Mouse (Mus musculus): ENCODE results near the gene Daam2. TPM values are rescaled to one million over a fixed set of nuclear protein-coding genes. Genes with fewer than 3 reads are reported as not detected.

Gene Daam2
- polyA plus RNA-seq, 1 experiment from 2014 or later, result 0.26 TPM

DNA sequence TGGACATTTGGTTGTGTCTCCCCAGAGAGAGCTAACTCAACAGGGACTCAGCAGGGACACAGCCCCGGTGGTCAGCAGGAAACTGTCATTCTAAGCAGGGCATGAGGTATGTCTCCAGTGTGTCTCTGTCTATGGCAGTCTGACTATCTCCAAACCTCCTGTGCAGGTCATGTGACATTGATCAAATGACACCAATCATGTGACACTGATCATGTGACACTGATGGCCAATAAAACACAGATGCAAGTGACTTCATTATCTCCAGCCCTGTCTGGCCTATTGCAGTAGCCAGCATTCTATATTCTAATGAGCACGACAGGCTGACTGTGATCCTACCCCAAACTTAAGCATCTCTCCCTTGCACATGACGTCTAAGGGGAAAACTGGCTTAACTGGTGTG, 147.9 kb downstream of the Daam2 start:
- no peaks in the 10 kb centered on the region for H3K27me3 ChIP-seq (ENCODE audit: control insufficient read depth, insufficient read depth, low read depth, low read length)
- no peak overlapping the region for H3K9ac ChIP-seq (ENCODE audit: low read depth, low read length)
- H3K27ac ChIP-seq (ENCODE audit: low read length), result no peak overlapping the region
- H3K36me3 ChIP-seq (ENCODE audit: control insufficient read depth, insufficient read depth), result no peaks in the 10 kb centered on the region
- H3K9me3 ChIP-seq (replicated peaks; ENCODE audit: control insufficient read depth, low read length), result no peaks in the 10 kb centered on the region
- H3K4me1 ChIP-seq (ENCODE audit: control insufficient read depth, low read depth, low read length), result no peaks in the 10 kb centered on the region
- H3K4me2 ChIP-seq (ENCODE audit: low read depth, low read length), result no peak overlapping the region
- no peak overlapping the region for H3K4me3 ChIP-seq (ENCODE audit: low read depth, low read length)
- ATAC-seq (ENCODE audit: low read depth), result no peak
- 54% methylated on average over 3 of the region's 3 CpGs for WGBS (ENCODE audit: insufficient replicate concordance)

GRCm38 (mm10) chr17:49413554-49413953, 150.6 kb downstream of the Daam2 start:
- Histone ChIP-seq H3K4me2 (ENCODE audit: low read depth, low read length) (no peak overlapping the region), H3K27me3 (ENCODE audit: control insufficient read depth, insufficient read depth, low read depth, low read length) (no peaks in the 10 kb centered on the region), H3K9ac (ENCODE audit: low read depth, low read length) (no peak overlapping the region), H3K4me3 (ENCODE audit: low read depth, low read length) (no peak overlapping the region), H3K27ac (ENCODE audit: low read length) (no peak overlapping the region), H3K9me3 (replicated peaks; ENCODE audit: control insufficient read depth, low read length) (no peaks in the 10 kb centered on the region), H3K4me1 (ENCODE audit: control insufficient read depth, low read depth, low read length) (no peaks in the 10 kb centered on the region), H3K36me3 (ENCODE audit: control insufficient read depth, insufficient read depth) (no peaks in the 10 kb centered on the region)
- 42% methylated on average over 3 of the region's 3 CpGs for whole genome bisulfite sequencing (ENCODE audit: insufficient replicate concordance)
- no peak for ATAC-seq (ENCODE audit: low read depth)

GRCm38 (mm10) chr17:49412974-49413373, 151.2 kb downstream of the Daam2 start:
- Histone ChIP-seq H3K4me1 (ENCODE audit: control insufficient read depth, low read depth, low read length) (no peaks in the 10 kb centered on the region), H3K9me3 (replicated peaks; ENCODE audit: control insufficient read depth, low read length) (no peaks in the 10 kb centered on the region), H3K36me3 (ENCODE audit: control insufficient read depth, insufficient read depth) (no peaks in the 10 kb centered on the region), H3K9ac (ENCODE audit: low read depth, low read length) (no peak overlapping the region), H3K4me3 (ENCODE audit: low read depth, low read length) (no peak overlapping the region), H3K27me3 (ENCODE audit: control insufficient read depth, insufficient read depth, low read depth, low read length) (no peaks in the 10 kb centered on the region), H3K27ac (ENCODE audit: low read length) (no peak overlapping the region), H3K4me2 (ENCODE audit: low read depth, low read length) (no peak overlapping the region)
- ATAC-seq (ENCODE audit: low read depth), result no peak
- WGBS (ENCODE audit: insufficient replicate concordance), result 35% methylated on average over 5 of the region's 5 CpGs

Other genes with a start within 250 kb of the Daam2 start
- gene Mocs1, start 136.0 kb downstream of the Daam2 start, polyA plus RNA-seq (2015; fragmentation: Nextera tagmentation; extraction: Ambion mirVana), result 10.7 and 13.1 TPM in 2 replicates
- 0.05 and 0.11 TPM in 2 replicates for gene Kif6, start 50.8 kb upstream of the Daam2 start, polyA plus RNA-seq (2015; fragmentation: Nextera tagmentation; extraction: Ambion mirVana)